Mouse (Mus musculus) lung, adult 2 months (tissue): Measurements from ENCODE around the gene Neurl3. TPM values are rescaled to one million over a fixed set of nuclear protein-coding genes. Genes with fewer than 3 reads are reported as not detected.

Source experiments
- DNase-seq: peaks from one replicate; pipeline ENCODE4 v3.0.0; 2022
- H3K4me1 ChIP-seq: fragments of 200-500 bp; 2 replicates; pipeline ENCODE4 v1.6.1; 2011; ENCODE audit warnings: low read length; ENCODE audit not compliant: control insufficient read depth, insufficient read depth
- H3K4me3 ChIP-seq: fragments of 200-500 bp; replicated peaks from 2 replicates; pipeline ENCODE3; 2011; ENCODE audit warnings: low read depth, mild to moderate bottlenecking, control low read depth, low read length; ENCODE audit errors: extremely low read depth
- CTCF ChIP-seq: fragments of 200-500 bp; IDR thresholded peaks from 2 replicates; pipeline ENCODE4 v1.5.1; 2011; ENCODE audit warnings: mild to moderate bottlenecking, low read length, control low read depth; ENCODE audit not compliant: insufficient read depth
- POLR2A ChIP-seq: fragments of 200-500 bp; IDR thresholded peaks from 2 replicates; pipeline ENCODE4 v1.6.1; 2011; ENCODE audit warnings: low read depth, mild to moderate bottlenecking, control low read depth, low read length, borderline replicate concordance; ENCODE audit errors: extremely low read depth
- WGBS: fragments of 180-500 bp; shearing (Covaris S2); methylation state at CpG from one replicate; pipeline ENCODE4 v1.1.7; 2018; 5-methylcytosine and 5-hydroxymethylcytosine counted together
- polyA plus RNA-seq: library from polyadenylated mRNA; depleted of rRNA; stranded (reverse); fragments of >200 nt; gene quantifications from 2 replicates; pipeline ENCODE4 v1.2.3, GENCODE M21; 2012

Gene Neurl3
- polyA plus RNA-seq, 1 experiment, result 26.4 TPM

DNA sequence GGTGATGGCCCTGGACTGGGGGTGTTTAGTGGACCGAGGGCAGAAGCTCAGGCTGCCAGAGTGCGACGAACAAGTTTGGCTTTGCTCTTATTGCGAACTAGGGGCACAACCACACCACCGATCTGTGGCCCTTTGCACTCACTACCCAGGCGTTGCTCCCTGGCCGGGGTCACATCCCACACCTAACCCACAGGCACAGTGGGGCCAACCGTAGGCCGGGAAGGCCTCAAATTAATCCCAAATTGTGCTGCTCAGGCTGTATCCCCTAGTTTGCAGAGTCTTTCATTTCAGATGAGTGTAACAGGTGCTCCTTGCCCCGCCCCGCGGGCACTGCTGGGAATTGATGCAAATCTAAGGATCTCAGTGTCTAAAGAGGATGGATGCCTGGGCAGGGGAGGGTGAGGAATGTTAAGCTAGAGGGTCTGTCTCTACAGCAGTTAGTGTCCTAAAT is 34.0 kb upstream of the Neurl3 start:
- Histone ChIP-seq H3K4me3 (peak overlapping the region; percentile 79), H3K4me1 (peaks cover 11% of the 10 kb centered on the region)
- 14% methylated on average over 12 of the region's 12 CpGs for WGBS
- DNase-seq, result peak; percentile 32
- TF ChIP-seq CTCF, result no peak
- TF ChIP-seq POLR2A, result no peak

DNA sequence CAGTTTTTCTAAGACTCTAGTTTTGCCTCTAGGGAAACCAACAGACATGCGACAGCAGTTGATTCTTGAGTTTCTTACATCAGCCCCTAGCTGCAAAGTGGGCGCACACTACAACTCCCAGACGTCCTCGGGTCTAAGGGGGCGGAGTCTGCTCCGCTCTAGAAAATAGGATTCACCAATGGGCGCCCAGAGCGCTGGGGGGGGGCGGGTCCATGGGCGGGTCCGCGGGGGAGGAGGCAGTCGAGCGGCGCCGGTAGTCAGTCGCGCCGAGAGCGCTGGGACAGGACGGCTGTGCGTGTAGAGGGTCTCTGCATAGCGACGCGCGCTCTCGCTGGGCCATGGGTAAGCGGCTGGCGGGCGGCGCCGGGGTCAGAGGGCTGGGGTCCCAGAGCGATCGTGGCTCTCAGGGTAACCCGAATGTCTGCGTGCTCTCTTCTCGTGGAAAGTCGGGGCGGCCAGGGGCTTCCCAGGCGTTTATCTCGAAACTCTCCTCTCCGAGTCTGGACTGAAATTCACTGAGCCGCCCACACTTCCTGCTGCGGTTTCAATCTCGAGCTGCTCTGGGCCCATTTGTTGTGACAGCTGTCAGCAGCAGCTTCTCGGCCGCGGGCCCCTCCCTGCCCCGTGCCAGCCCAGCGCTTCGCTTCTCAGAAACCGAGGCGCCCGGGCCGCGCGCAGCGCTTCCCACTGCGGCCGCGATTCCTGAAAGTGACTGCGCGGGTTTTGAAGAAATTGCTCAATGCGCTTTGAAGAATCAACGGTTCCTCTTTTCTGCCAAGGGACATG is 33.2 kb upstream of the Neurl3 start, which contains the start of gene Arid5a:
Arid5a (plus strand) TSS at position 239 of the 786 bp plus-strand sequence.
- peak; percentile 85 for DNase-seq
- TF ChIP-seq CTCF (no peak), POLR2A (peak; percentile 100)

DNA sequence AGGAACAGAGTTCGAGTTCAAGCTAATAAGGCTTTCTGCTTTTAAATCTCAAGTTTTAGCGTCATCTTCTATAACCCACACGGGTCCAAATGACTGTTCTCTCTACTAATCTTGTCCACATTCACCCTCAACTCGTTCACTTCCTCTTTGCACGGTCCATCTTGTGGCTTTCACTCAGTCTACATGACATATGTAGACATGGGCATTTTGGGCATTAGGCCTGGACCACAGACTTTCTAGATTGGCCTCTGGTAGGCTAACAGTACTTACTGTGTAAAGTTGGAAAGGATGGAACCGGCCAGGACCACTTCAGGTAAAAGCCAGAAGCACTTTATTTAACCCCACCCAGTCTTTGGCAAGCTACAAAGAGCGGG is 32.6 kb upstream of the Neurl3 start:
- WGBS, result 59% methylated on average over 7 of the region's 7 CpGs
- no peak for DNase-seq
- peaks cover 14% of the 10 kb centered on the region for H3K4me1 ChIP-seq
- no peak overlapping the region for H3K4me3 ChIP-seq
- TF ChIP-seq POLR2A, result no peak
- no peak for TF ChIP-seq CTCF

More for the DNA sequence above, 33.2 kb upstream of the Neurl3 start, which contains the start of gene Arid5a:
- WGBS, result 1% methylated on average over 65 of the region's 65 CpGs
- peak within 1 kb of the TSS; percentile 79 for H3K4me3 ChIP-seq
- peaks cover 14% of the 10 kb centered on the region for H3K4me1 ChIP-seq

DNA sequence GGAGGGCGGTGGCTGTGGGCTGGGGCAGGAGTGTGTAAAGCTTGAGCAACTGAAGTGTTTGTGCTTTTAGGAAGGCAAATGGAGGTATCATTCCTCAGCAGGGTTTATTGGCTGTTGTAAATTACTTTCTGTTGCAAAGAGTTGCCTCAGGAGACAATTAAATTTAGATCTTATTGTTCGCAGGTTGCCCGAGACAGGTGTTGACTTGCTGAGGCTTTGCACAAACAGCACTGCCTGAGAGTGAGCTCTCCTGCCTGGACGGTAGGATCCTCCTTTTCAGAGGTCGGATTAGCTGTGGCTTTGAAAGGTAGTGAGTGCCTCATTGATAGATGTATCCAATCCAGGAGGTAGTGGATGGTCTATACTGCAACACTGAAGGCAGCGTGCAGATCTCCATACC is 31.6 kb upstream of the Neurl3 start:
- no peak overlapping the region for H3K4me3 ChIP-seq
- DNase-seq, result no peak
- no peak for TF ChIP-seq CTCF
- WGBS, result 85% methylated on average over 6 of the region's 6 CpGs
- peaks cover 14% of the 10 kb centered on the region for H3K4me1 ChIP-seq

DNA sequence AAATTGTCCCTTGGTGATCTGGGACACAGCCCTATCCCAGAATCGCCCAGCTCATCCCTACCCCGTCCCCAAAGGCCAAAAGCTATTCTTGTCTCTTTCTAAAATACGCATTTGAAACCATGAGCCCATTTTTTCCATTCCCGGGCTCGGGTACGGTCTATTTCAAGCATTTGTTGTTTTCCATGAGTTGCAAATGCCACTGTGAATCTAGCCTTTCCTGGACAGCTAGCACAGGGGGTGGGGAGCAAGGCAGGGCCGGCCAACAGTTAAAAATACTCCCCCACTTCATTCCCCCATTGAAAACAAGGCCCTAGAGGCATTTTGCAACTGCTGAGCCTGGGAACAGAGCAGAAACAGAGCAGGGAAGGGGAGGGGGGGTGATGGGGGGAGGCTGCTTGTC is 30.3 kb upstream of the Neurl3 start:
- 38% methylated on average over 7 of the region's 7 CpGs for WGBS
- TF ChIP-seq CTCF (no peak), POLR2A (no peak)

DNA sequence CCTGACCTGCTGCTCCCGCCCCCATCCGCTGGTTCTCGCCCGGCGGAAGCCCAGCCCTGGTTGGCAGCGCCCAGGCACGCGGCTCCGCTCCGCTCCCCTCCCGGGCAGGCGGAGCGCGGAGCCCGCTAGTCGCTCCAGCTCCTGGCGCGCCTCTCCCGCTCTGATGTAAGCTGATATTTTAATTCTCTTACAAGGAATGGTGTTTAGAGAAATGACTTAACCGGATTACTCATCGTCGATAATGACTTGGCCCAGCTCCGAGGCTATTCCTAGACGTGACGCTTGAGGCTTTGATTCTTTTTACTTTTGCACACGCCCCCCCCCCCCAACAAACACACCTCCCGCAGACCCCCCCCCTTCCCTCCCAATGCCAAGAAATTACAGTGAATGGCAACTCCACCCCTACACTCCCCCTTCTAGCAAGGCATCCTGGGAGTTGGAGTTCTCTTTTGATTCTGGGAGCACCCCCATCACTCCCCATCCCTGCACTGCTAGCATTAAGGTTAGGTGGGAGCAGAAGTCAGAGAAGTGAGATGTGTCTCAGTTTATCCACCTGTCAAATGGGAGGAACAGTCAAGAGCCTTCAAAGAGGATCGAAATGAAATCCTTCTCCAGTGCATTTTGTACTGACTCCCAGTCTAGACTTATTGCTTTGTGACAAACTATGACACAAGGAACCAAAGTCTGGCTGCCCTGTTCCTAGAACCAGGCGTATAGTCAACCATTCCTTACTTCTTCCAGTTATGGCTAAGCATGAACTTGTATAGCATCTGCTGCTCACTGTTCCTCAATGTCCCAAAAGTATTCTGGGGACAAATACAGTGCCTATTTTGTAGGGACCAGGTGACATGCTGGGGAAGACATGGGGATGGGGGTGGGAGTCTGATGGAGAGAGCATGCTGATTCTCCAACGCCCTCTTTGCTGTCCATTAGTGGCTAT is 29.2 kb upstream of the Neurl3 start:
- Histone ChIP-seq H3K4me3 (peak overlapping the region; percentile 35), H3K4me1 (peaks cover 6% of the 10 kb centered on the region)
- WGBS, result 8% methylated on average over 30 of the region's 30 CpGs
- no peak for TF ChIP-seq CTCF
- TF ChIP-seq POLR2A, result no peak
- peak; percentile 70 for DNase-seq

More for the DNA sequence above, 30.3 kb upstream of the Neurl3 start:
- H3K4me3 ChIP-seq, result no peak overlapping the region
- peaks cover 11% of the 10 kb centered on the region for H3K4me1 ChIP-seq
- no peak for DNase-seq

DNA sequence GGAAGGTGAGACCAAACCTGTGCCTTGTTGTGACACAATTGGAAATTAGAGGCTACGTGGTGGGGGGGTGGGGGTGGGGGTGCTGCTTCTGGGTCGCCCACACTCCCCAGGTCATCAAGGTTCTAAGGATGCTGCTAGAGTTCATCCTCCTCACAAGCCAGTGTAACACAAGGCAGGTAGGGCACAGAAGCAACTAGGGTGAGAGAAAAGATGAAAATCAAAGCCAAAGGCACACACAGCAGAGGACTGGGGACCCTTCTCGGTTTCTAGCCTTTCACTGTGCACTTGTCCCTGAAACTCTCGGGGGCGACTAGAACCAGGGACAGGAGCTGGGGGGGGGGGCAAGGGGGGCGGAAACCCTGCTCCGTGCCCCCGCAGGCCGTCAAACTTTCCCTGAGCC is 28.5 kb upstream of the Neurl3 start:
- TF ChIP-seq CTCF (no peak), POLR2A (no peak)
- Histone ChIP-seq H3K4me1 (peaks cover 3% of the 10 kb centered on the region; the same call in 1 of the 2 replicates), H3K4me3 (peak overlapping the region; percentile 35)
- no peak for DNase-seq
- 12% methylated on average over 9 of the region's 9 CpGs for whole genome bisulfite sequencing

DNA sequence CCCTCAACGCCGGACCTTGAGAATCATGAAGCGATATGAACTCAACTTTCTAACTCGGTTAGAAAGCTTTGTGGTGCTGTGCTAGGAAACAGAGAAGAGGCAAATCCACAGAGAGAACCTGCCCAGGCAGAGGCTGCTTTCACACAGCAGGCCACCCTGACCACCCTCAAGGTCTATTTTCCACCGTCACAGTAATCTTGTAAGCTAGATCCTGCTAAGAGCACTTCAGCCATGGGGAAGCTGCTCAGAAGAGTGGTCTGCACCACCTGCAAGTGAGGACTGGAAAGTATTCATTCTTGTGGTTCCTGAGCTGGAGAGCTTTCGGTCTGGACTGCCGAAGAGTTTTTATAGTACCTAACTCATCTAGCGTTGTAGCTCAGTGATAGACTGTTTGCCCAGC is 27.8 kb upstream of the Neurl3 start:
- H3K4me1 ChIP-seq, result peaks cover 3% of the 10 kb centered on the region; the same call in 1 of the 2 replicates
- 74% methylated on average over 8 of the region's 8 CpGs for WGBS
- TF ChIP-seq CTCF (no peak), POLR2A (no peak)
- DNase-seq, result no peak
- H3K4me3 ChIP-seq, result no peak overlapping the region

DNA sequence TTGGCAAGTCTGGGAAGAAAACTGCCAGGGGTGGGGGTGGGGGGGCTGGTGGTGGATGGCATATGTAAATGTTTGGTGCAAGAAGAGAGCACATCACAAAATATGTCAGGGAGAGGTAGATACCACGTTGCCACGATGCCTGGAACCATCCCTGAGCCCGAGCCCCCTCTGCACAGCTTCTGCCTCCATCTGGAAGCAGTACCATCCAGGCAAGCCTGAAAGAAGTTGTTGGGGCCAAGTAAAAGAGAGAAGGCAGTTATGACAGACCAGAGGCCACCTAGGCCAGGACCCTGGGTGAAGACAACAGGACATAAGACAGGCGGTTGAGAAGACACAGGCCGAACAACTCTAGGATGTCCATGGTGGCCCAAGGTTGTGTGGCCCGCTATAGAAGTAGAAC is 26.0 kb upstream of the Neurl3 start:
- Histone ChIP-seq H3K4me3 (no peak overlapping the region), H3K4me1 (peaks cover 3% of the 10 kb centered on the region; the same call in 1 of the 2 replicates)
- no peak for DNase-seq
- TF ChIP-seq POLR2A, result no peak
- no peak for TF ChIP-seq CTCF
- WGBS, result 90% methylated on average over 6 of the region's 6 CpGs

DNA sequence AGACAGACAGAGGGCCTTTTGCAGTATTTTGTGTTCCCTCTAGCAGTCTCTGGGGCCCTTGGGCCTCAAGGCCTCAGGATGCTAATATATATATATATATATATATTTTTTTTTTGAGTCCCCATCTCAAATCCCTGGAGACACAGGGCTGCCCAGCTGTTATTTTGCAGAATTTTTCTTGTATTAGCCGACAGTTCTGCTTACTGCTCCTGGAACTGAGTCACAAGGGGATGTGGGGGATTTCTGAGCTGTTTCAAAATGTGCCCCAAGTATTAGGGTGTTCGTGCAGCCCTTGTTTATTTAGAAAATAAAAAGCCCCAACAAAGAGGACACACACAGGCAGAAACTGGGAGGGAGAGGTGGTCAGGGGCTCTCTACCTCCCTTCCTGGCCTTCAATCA is 25.2 kb upstream of the Neurl3 start:
- Histone ChIP-seq H3K4me1 (peaks cover 3% of the 10 kb centered on the region; the same call in 1 of the 2 replicates), H3K4me3 (no peak overlapping the region)
- 69% methylated on average over 2 of the region's 2 CpGs for WGBS
- TF ChIP-seq POLR2A (no peak), CTCF (no peak)
- DNase-seq, result no peak
